23 mouse cellular contexts compared by ENCODE assay signal in the genomic region with DNA sequence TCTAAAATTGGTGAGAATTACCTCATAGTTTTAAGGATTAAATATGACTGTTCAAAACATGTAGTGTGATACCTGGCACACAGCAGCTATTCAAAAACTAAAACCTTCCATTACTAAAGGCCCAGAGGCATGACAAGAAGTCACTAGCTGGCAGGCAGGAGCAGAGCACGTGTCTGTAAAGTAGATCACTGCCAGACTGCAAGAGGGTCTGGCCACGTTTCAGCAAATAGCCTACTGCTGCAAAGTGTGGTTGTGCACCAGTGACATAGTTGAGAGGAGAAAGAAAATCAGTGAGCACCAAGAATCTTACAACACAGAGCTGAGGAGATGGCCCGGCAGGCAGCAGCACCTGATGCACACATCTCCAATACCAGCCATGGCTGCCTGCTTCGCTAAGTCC.
A peak's percentile ranks its signal among the peaks of the same experiment; 100 is the strongest.
DNase-seq lines count a peak whose midpoint lies in the region; ATAC-seq and TF ChIP-seq lines count a peak whose summit lies in the region.
"Had no signal": no experiment of that assay in that cellular context is flagged by ENCODE, and none has a peak within 500 bp of the region (broad histone marks: within the 10 kb centered on the region; RNA-seq: fewer than 3 reads in every experiment).

No protein-coding gene starts in this region.

- peak; percentile 12 for DNase-seq in adrenal gland, postnatal 25 days
- DNase-seq in adrenal gland, adult 18-20 months (ENCODE audit: low spot score in 2 of 2), result no peak
- peak; percentile 73 to 78 for DNase-seq in heart, adult 18-20 months
- no peak for DNase-seq in heart, postnatal 25 days (ENCODE audit: low spot score)
- DNase-seq in heart, adult 8-10 months (ENCODE audit: low spot score), result peak; percentile 46
- peak; percentile 68 for DNase-seq in heart, postnatal 0 days (ENCODE audit: low spot score)
- no peak for DNase-seq in ovary, postnatal 10 days (ENCODE audit: low spot score)
- DNase-seq in c-Kit-positive CD71-positive TER-119-positive erythroid progenitor cells, embryonic 14.5 days (ENCODE audit: low spot score), result no peak
- DNase-seq: cerebellum, adult 11 months; kidney, postnatal 4 days; layer of hippocampus, adult 9-11 months; liver, embryonic 13.5 days; lung, embryonic 14.5 days; right cerebral cortex, adult 18-20 months had no signal

- no peaks in the 10 kb centered on the region for H3K27me3 ChIP-seq in heart, postnatal 0 days (ENCODE audit: control insufficient read depth, insufficient read depth, low read length)
- H3K27me3 ChIP-seq: embryonic facial prominence, embryonic 13.5 days; forebrain, embryonic 15.5 days; limb, embryonic 12.5 days; liver, embryonic 13.5 days; neural tube, embryonic 12.5 days had no signal

- ATAC-seq in heart, postnatal 0 days (ENCODE audit: insufficient read depth, low read depth), result peak; percentile 84
- ATAC-seq: activated CD4-positive, CD25-positive, alpha-beta regulatory T cell, adult 4 months; forebrain, embryonic 15.5 days had no signal

- H3K9me3 ChIP-seq in heart, postnatal 0 days (replicated peaks; ENCODE audit: control insufficient read depth, low read length), result no peaks in the 10 kb centered on the region
- H3K9me3 ChIP-seq: embryonic facial prominence, embryonic 13.5 days; G1E; limb, embryonic 12.5 days; liver, embryonic 13.5 days; midbrain, embryonic 10.5 days; neural tube, embryonic 12.5 days had no signal

- no peak for TF ChIP-seq EP300 in heart, postnatal 0 days (IDR thresholded peaks at IDR 0.05; ENCODE audit: low read depth)

- H3K36me3 ChIP-seq in heart, postnatal 0 days (replicated peaks; ENCODE audit: control insufficient read depth, insufficient read depth, low read length), result peaks cover 9% of the 10 kb centered on the region

- H3K4me2 ChIP-seq in heart, postnatal 0 days (ENCODE audit: low read depth, low read length), result no peak overlapping the region
- H3K4me2 ChIP-seq: embryonic facial prominence, embryonic 13.5 days; forebrain, embryonic 15.5 days; hindbrain, embryonic 14.5 days; limb, embryonic 12.5 days; liver, embryonic 13.5 days; lung, embryonic 14.5 days; neural tube, embryonic 12.5 days had no signal

- no peak for TF ChIP-seq CTCF in heart, postnatal 0 days (IDR thresholded peaks at IDR 0.05; ENCODE audit: low read depth)

- peak overlapping the region; percentile 74 for H3K27ac ChIP-seq in heart, postnatal 0 days (ENCODE audit: low read depth)
- H3K27ac ChIP-seq: embryonic facial prominence, embryonic 13.5 days; forebrain, embryonic 15.5 days; hindbrain, embryonic 14.5 days; limb, embryonic 12.5 days; liver, embryonic 13.5 days; macrophage; midbrain, embryonic 10.5 days; neural tube, embryonic 12.5 days had no signal

- H3K9ac ChIP-seq in heart, postnatal 0 days (replicated peaks; ENCODE audit: low read depth, low read length), result no peak overlapping the region
- H3K9ac ChIP-seq: embryonic facial prominence, embryonic 13.5 days; forebrain, embryonic 15.5 days; hindbrain, embryonic 14.5 days; limb, embryonic 12.5 days; liver, embryonic 13.5 days; lung, embryonic 14.5 days; neural tube, embryonic 12.5 days had no signal

- WGBS in heart, postnatal 0 days, result 43% methylated on average over 4 of the region's 4 CpGs

- intact Hi-C loops in heart, postnatal 25 days (cut with DNase I), result no loop called here

- H3K4me1 ChIP-seq in heart, postnatal 0 days (ENCODE audit: control insufficient read depth, insufficient read depth), result no peaks in the 10 kb centered on the region; the same call in 1 of the 2 replicates
- H3K4me1 ChIP-seq: forebrain, embryonic 15.5 days; liver, embryonic 13.5 days; neural tube, embryonic 12.5 days had no signal

- no peak overlapping the region for H3K4me3 ChIP-seq in heart, postnatal 0 days (ENCODE audit: low read depth, low read length)
- H3K4me3 ChIP-seq: embryonic facial prominence, embryonic 13.5 days; forebrain, embryonic 15.5 days; limb, embryonic 12.5 days; liver, embryonic 13.5 days; midbrain, embryonic 10.5 days; neural tube, embryonic 12.5 days had no signal

Comparison
In these comparisons a context has a peak if more than half of its experiments do, and no peak if none do; other contexts are left out.
1. DNase-seq: peak in adrenal gland, postnatal 25 days (single experiment), heart, adult 18-20 months (2 of 2), heart, adult 8-10 months (single experiment) and heart, postnatal 0 days (single experiment); none in adrenal gland, adult 18-20 months (0 of 2), heart, postnatal 25 days (single experiment), ovary, postnatal 10 days (single experiment) and c-Kit-positive CD71-positive TER-119-positive erythroid progenitor cells, embryonic 14.5 days (single experiment).